Mouse (Mus musculus) heart, embryonic 16.5 days (tissue): Measurements from ENCODE around the gene Cacng2. TPM values are rescaled to one million over a fixed set of nuclear protein-coding genes. Genes with fewer than 3 reads are reported as not detected.

ENCODE experiments used
- ATAC-seq: fragments of 200-750 bp; cut with Nextera tagmentation; replicated peaks from 2 replicates; pipeline ENCODE4 v1.8.0; 2017; ENCODE audit warnings: moderate number of reproducible peaks; ENCODE audit not compliant: insufficient read depth, low FRiP score; ENCODE audit errors: extremely low read depth
- H3K27ac ChIP-seq: fragments of 300-500 bp; sonication (generic); 2 replicates; pipeline ENCODE4 v1.5.1; 2014; ENCODE audit warnings: mild to moderate bottlenecking, low read length, control low read depth, moderate library complexity
- H3K27me3 ChIP-seq: fragments of 300-500 bp; sonication (generic); 2 replicates; pipeline ENCODE4 v1.6.1; 2014; ENCODE audit warnings: low read length, mixed read lengths; ENCODE audit not compliant: control insufficient read depth, insufficient read depth
- H3K36me3 ChIP-seq: fragments of 300-500 bp; sonication (generic); 2 replicates; pipeline ENCODE4 v1.6.1; 2014; ENCODE audit not compliant: control insufficient read depth, insufficient read depth
- H3K4me1 ChIP-seq: fragments of 300-500 bp; sonication (generic); 2 replicates; pipeline ENCODE4 v1.6.1; 2014; ENCODE audit warnings: low read length, mixed read lengths; ENCODE audit not compliant: control insufficient read depth, insufficient read depth
- H3K4me2 ChIP-seq: fragments of 300-500 bp; sonication (generic); 2 replicates; pipeline ENCODE4 v1.6.1; 2014; ENCODE audit warnings: low read depth, mild to moderate bottlenecking, control low read depth, low read length
- H3K4me3 ChIP-seq: fragments of 300-500 bp; sonication (generic); 2 replicates; pipeline ENCODE4 v1.5.1; 2014; ENCODE audit warnings: mild to moderate bottlenecking, control low read depth, low read length
- H3K9ac ChIP-seq: fragments of 300-500 bp; sonication (generic); 2 replicates; pipeline ENCODE4 v1.6.1; 2014; ENCODE audit warnings: low read length, control low read depth
- H3K9me3 ChIP-seq: fragments of 300-500 bp; sonication (generic); replicated peaks from 2 replicates; pipeline ENCODE4 v1.6.1; 2016; ENCODE audit warnings: low read length; ENCODE audit not compliant: control insufficient read depth
- WGBS: fragments of 180-500 bp; shearing (Covaris S2); extraction: QIAGEN DNeasy Blood & Tissue Kit; methylation state at CpG from one replicate; pipeline ENCODE4 v1.1.7; 2014; 5-methylcytosine and 5-hydroxymethylcytosine counted together
- polyA plus RNA-seq: library from polyadenylated mRNA; unstranded; fragments of >200 nt; fragmentation: Nextera tagmentation; extraction: Ambion mirVana; gene quantifications from 2 replicates; pipeline ENCODE4 v1.2.1, GENCODE M21; 2015

Gene Cacng2
- polyA plus RNA-seq, 1 experiment from 2014 or later: not detected

GRCm38 (mm10) chr15:78116244-78116643 lies 3.6 kb downstream of the Cacng2 start:
- H3K27ac ChIP-seq: no peak overlapping the region
- H3K27me3 ChIP-seq: peaks cover 15% of the 10 kb centered on the region
- H3K9ac ChIP-seq: no peak overlapping the region
- 76% methylated on average over 10 of the region's 10 CpGs for WGBS
- no peak overlapping the region for H3K4me3 ChIP-seq
- H3K4me1 ChIP-seq: peaks cover 3% of the 10 kb centered on the region; the same call in 1 of the 2 replicates
- no peak overlapping the region for H3K4me2 ChIP-seq
- ATAC-seq: no peak
- no peaks in the 10 kb centered on the region for H3K36me3 ChIP-seq
- no peaks in the 10 kb centered on the region for H3K9me3 ChIP-seq

GRCm38 (mm10) chr15:78099516-78099915 lies 20.3 kb downstream of the Cacng2 start:
- 55% methylated on average over 5 of the region's 5 CpGs for WGBS
- H3K27ac ChIP-seq: no peak overlapping the region
- H3K27me3 ChIP-seq: no peaks in the 10 kb centered on the region
- H3K9me3 ChIP-seq: no peaks in the 10 kb centered on the region
- no peak overlapping the region for H3K4me3 ChIP-seq
- H3K36me3 ChIP-seq: no peaks in the 10 kb centered on the region
- H3K4me2 ChIP-seq: no peak overlapping the region
- no peak for ATAC-seq
- H3K4me1 ChIP-seq: no peaks in the 10 kb centered on the region
- no peak overlapping the region for H3K9ac ChIP-seq

DNA sequence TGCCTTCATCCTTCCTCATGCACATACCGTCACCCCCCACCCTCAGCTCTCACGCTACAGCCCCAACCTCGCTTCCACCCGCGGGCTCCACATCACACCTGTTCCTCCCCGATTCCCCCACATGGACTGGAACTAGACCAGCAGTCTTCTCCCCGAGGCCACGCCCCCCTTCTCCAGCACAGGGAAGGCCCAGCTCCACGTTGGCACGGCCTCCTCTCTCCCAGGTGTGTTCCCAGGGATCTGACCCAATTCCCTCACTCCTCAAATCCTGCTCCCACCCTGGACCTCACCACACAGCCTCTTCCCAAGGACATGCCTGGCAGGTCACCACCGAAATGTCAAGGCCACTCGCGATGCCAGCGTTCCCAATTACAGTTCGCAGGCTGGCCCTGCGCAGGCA lies 23.8 kb downstream of the Cacng2 start:
- Histone ChIP-seq H3K9ac (no peak overlapping the region), H3K27ac (no peak overlapping the region), H3K4me1 (no peaks in the 10 kb centered on the region), H3K4me2 (no peak overlapping the region), H3K27me3 (no peaks in the 10 kb centered on the region), H3K9me3 (no peaks in the 10 kb centered on the region), H3K36me3 (no peaks in the 10 kb centered on the region), H3K4me3 (no peak overlapping the region)
- 81% methylated on average over 16 of the region's 16 CpGs for WGBS
- no peak for ATAC-seq

- ATAC-seq: no peak
- Histone ChIP-seq H3K4me3 (no peak overlapping the region), H3K27me3 (no peaks in the 10 kb centered on the region), H3K4me2 (no peak overlapping the region), H3K27ac (no peak overlapping the region), H3K36me3 (no peaks in the 10 kb centered on the region), H3K9me3 (no peaks in the 10 kb centered on the region), H3K4me1 (no peaks in the 10 kb centered on the region), H3K9ac (no peak overlapping the region)
- 82% methylated on average over 5 of the region's 5 CpGs for WGBS
Measured at GRCm38 (mm10) chr15:78093597-78093996, 26.2 kb downstream of the Cacng2 start.

- no peak for ATAC-seq
- H3K4me2 ChIP-seq: no peak overlapping the region
- no peak overlapping the region for H3K4me3 ChIP-seq
- no peak overlapping the region for H3K27ac ChIP-seq
- no peak overlapping the region for H3K9ac ChIP-seq
- no peaks in the 10 kb centered on the region for H3K36me3 ChIP-seq
- no peaks in the 10 kb centered on the region for H3K9me3 ChIP-seq
- no peaks in the 10 kb centered on the region for H3K4me1 ChIP-seq
- WGBS: 69% methylated on average over 13 of the region's 13 CpGs
- H3K27me3 ChIP-seq: no peaks in the 10 kb centered on the region
Measured at GRCm38 (mm10) chr15:78082841-78083572, 36.8 kb downstream of the Cacng2 start.

DNA sequence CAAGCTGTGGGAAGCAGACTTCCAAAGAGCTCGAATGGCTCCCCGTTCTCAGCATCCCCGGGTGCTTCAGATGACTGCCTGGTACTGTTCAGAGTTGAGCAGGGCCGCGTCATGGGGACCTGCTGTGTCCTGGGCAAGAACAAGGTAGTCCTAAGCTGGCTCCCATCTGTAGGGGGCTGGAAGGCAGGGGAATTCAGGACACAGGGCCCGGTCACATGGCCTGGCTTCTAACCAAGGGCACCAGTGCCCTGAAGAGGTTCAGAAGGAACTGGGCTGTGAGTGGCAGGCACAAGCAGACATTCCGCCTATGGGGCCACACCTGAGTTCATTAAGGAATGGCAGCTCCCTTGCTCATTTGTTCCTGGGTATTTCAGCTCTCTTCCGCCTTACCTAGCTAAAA lies 37.7 kb downstream of the Cacng2 start:
- no peak overlapping the region for H3K27ac ChIP-seq
- no peak for ATAC-seq
- H3K27me3 ChIP-seq: no peaks in the 10 kb centered on the region
- no peak overlapping the region for H3K4me3 ChIP-seq
- no peak overlapping the region for H3K9ac ChIP-seq
- H3K4me1 ChIP-seq: no peaks in the 10 kb centered on the region
- H3K36me3 ChIP-seq: no peaks in the 10 kb centered on the region
- WGBS: 60% methylated on average over 8 of the region's 8 CpGs
- H3K9me3 ChIP-seq: no peaks in the 10 kb centered on the region
- no peak overlapping the region for H3K4me2 ChIP-seq

DNA sequence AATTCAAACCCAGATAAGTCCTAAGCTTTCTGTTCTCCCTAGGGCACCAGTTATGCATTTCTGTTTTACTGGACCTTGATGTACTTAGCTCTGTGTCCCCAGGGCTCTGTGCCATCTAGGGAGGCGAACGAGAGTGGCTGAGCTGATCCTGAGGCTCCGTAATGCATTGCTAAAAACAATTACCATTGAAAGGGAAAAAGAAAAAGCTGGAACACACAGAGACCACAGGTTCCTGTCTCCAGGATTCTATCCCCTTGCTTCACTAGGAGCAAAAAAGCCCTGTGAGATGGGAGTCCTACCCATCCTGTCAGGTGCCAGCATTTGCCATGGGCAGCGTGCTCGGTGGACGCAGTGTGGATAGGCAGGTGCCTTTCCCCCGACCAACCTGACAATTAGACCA lies 38.4 kb downstream of the Cacng2 start:
- H3K4me3 ChIP-seq: no peak overlapping the region
- H3K36me3 ChIP-seq: no peaks in the 10 kb centered on the region
- no peaks in the 10 kb centered on the region for H3K4me1 ChIP-seq
- no peaks in the 10 kb centered on the region for H3K27me3 ChIP-seq
- no peak for ATAC-seq
- no peak overlapping the region for H3K4me2 ChIP-seq
- H3K9me3 ChIP-seq: no peaks in the 10 kb centered on the region
- H3K9ac ChIP-seq: no peak overlapping the region
- 88% methylated on average over 7 of the region's 7 CpGs for WGBS
- no peak overlapping the region for H3K27ac ChIP-seq

- no peaks in the 10 kb centered on the region for H3K27me3 ChIP-seq
- H3K4me3 ChIP-seq: no peak overlapping the region
- ATAC-seq: no peak
- no peak overlapping the region for H3K27ac ChIP-seq
- H3K36me3 ChIP-seq: no peaks in the 10 kb centered on the region
- 65% methylated on average over 4 of the region's 4 CpGs for WGBS
- no peaks in the 10 kb centered on the region for H3K4me1 ChIP-seq
- no peaks in the 10 kb centered on the region for H3K9me3 ChIP-seq
- no peak overlapping the region for H3K9ac ChIP-seq
- no peak overlapping the region for H3K4me2 ChIP-seq
Measured at GRCm38 (mm10) chr15:78080326-78080725, 39.5 kb downstream of the Cacng2 start.

- H3K4me2 ChIP-seq: no peak overlapping the region
- no peak overlapping the region for H3K4me3 ChIP-seq
- H3K27ac ChIP-seq: no peak overlapping the region
- H3K4me1 ChIP-seq: no peaks in the 10 kb centered on the region
- H3K9ac ChIP-seq: no peak overlapping the region
- no peaks in the 10 kb centered on the region for H3K36me3 ChIP-seq
- 61% methylated on average over 15 of the region's 15 CpGs for WGBS
- H3K27me3 ChIP-seq: no peaks in the 10 kb centered on the region
- H3K9me3 ChIP-seq: no peaks in the 10 kb centered on the region
- no peak for ATAC-seq
Measured at GRCm38 (mm10) chr15:78078776-78079628, 40.8 kb downstream of the Cacng2 start.
